Mouse (Mus musculus) myocyte (in vitro differentiated cells): ENCODE measurements around the gene Cald1. TPM values are rescaled to one million over a fixed set of nuclear protein-coding genes. Genes with fewer than 3 reads are reported as not detected.
A peak's percentile ranks its signal among the peaks of the same experiment; 100 is the strongest.

Experiments used
- H3K27me3 ChIP-seq: one replicate; pipeline ENCODE4 v1.6.1; 2011; ENCODE audit not compliant: control insufficient read depth, insufficient read depth, insufficient read length
- H3K36me3 ChIP-seq: one replicate; pipeline ENCODE4 v1.6.1; 2011; ENCODE audit not compliant: control insufficient read depth, insufficient read depth
- H3K4me2 ChIP-seq: one replicate; pipeline ENCODE4 v1.6.1; 2011; ENCODE audit warnings: low read depth, control low read depth
- H3K4me3 ChIP-seq: one replicate; pipeline ENCODE4 v1.5.1; 2011; ENCODE audit warnings: mild to moderate bottlenecking, control low read depth, moderate library complexity
- H3K79me2 ChIP-seq: one replicate; pipeline ENCODE4 v1.6.1; 2011; ENCODE audit not compliant: control insufficient read depth, insufficient read depth
- H3ac ChIP-seq: one replicate; pipeline ENCODE4 v1.6.1; 2011; ENCODE audit not compliant: control insufficient read depth, insufficient read length
- CEBPB ChIP-seq: IDR thresholded peaks from 2 replicates; pipeline ENCODE4 v1.6.1; 2011; ENCODE audit warnings: mild to moderate bottlenecking, moderate library complexity; ENCODE audit not compliant: poor library complexity, insufficient read depth, severe bottlenecking
- E2F4 ChIP-seq: IDR thresholded peaks from one replicate; pipeline ENCODE4 v1.6.1; 2011; ENCODE audit warnings: mild to moderate bottlenecking, control low read depth, moderate library complexity; ENCODE audit not compliant: insufficient read depth
- MAX ChIP-seq: IDR thresholded peaks from one replicate; pipeline ENCODE4 v1.6.1; 2011; ENCODE audit warnings: low read depth, mild to moderate bottlenecking, control low read depth
- MYOD1 ChIP-seq, 3 experiments: IDR thresholded peaks; one replicate each; pipeline ENCODE4 v1.6.1; 2011; ENCODE audit warnings: control low read depth in 2 of 3, low read depth in 2 of 3, mild to moderate bottlenecking in 2 of 3, moderate library complexity in 1 of 3; ENCODE audit not compliant: insufficient read length in 2 of 3, control insufficient read depth in 1 of 3
- MYOG ChIP-seq, 3 experiments: IDR thresholded peaks; one replicate each; pipeline ENCODE4 v1.6.1; 2011; ENCODE audit warnings: control low read depth in 2 of 3, low read depth in 2 of 3, mild to moderate bottlenecking in 2 of 3; ENCODE audit not compliant: insufficient read length in 2 of 3, control insufficient read depth in 1 of 3, insufficient read depth in 1 of 3
- POLR2A ChIP-seq: IDR thresholded peaks from one replicate; pipeline ENCODE4 v1.6.1; 2011; ENCODE audit warnings: low read depth, mild to moderate bottlenecking, control low read depth, moderate library complexity; ENCODE audit not compliant: insufficient read length
- POLR2AphosphoS2 ChIP-seq: IDR thresholded peaks from one replicate; pipeline ENCODE4 v1.6.1; 2011; ENCODE audit warnings: low read depth, control low read depth; ENCODE audit not compliant: insufficient read length
- REST ChIP-seq: IDR thresholded peaks from one replicate; pipeline ENCODE4 v1.6.1; 2011; ENCODE audit warnings: mild to moderate bottlenecking, control low read depth, moderate library complexity; ENCODE audit not compliant: insufficient read depth, insufficient read length
- SRF ChIP-seq: IDR thresholded peaks from one replicate; pipeline ENCODE4 v1.6.1; 2011; ENCODE audit warnings: low read depth; ENCODE audit not compliant: control insufficient read depth, insufficient read length
- TCF12 ChIP-seq: IDR thresholded peaks from one replicate; pipeline ENCODE4 v1.6.1; 2011; ENCODE audit warnings: mild to moderate bottlenecking, control low read depth; ENCODE audit not compliant: poor library complexity, insufficient read depth, severe bottlenecking
- TCF3 ChIP-seq: IDR thresholded peaks from one replicate; pipeline ENCODE4 v1.6.1; 2011; ENCODE audit warnings: low read depth, control low read depth; ENCODE audit not compliant: insufficient read length
- USF1 ChIP-seq: IDR thresholded peaks from one replicate; pipeline ENCODE4 v1.6.1; 2011; ENCODE audit warnings: low read depth, mild to moderate bottlenecking, control low read depth, moderate library complexity
- polyA plus RNA-seq: library from polyadenylated mRNA; unstranded; fragments of >200 nt; fragmentation: generic; extraction: Trizol; gene quantifications from one replicate; pipeline ENCODE4 v1.2.1, GENCODE M21; 2012; ENCODE audit warnings: missing spikeins

The Cald1 gene
- polyA plus RNA-seq, 1 experiment, result 88.1 TPM

DNA sequence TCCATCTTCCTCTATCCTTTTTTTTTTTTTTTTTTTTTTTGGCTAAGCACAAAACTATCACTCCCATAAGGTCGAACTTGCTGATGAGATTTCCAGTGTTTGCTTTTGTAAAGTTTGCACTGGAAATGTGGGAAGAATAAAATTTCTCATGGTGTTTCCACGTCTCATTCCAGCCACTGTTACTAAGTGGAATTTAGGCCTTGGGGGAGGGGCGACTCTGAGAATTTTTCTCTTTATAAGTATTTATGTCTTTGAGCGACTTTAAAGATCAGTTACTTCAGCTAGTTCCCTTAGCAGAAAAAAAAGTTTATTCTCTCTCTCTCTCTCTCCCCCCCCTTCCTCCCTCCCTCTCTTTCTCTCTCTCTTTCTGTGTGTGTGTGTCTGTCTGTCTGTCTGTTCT, 8.1 kb downstream of the Cald1 start:
- no peak for TF ChIP-seq E2F4

GRCm38 (mm10) chr6:34608603-34609002, 10.3 kb downstream of the Cald1 start:
- H3K4me3 ChIP-seq, result no peak overlapping the region
- peaks cover 91% of the 10 kb centered on the region for H3K79me2 ChIP-seq
- TF ChIP-seq SRF, result peak; percentile 98
- TF ChIP-seq TCF12, result no peak
- H3K27me3 ChIP-seq, result no peaks in the 10 kb centered on the region
- no peak overlapping the region for H3ac ChIP-seq
- H3K36me3 ChIP-seq, result no peaks in the 10 kb centered on the region
- H3K4me2 ChIP-seq, result peak overlapping the region; percentile 98

More for the DNA sequence above, 8.1 kb downstream of the Cald1 start:
- peaks cover 91% of the 10 kb centered on the region for H3K79me2 ChIP-seq
- H3K4me3 ChIP-seq, result no peak overlapping the region
- H3ac ChIP-seq, result no peak overlapping the region
- no peaks in the 10 kb centered on the region for H3K36me3 ChIP-seq
- H3K4me2 ChIP-seq, result no peak overlapping the region
- no peaks in the 10 kb centered on the region for H3K27me3 ChIP-seq

DNA sequence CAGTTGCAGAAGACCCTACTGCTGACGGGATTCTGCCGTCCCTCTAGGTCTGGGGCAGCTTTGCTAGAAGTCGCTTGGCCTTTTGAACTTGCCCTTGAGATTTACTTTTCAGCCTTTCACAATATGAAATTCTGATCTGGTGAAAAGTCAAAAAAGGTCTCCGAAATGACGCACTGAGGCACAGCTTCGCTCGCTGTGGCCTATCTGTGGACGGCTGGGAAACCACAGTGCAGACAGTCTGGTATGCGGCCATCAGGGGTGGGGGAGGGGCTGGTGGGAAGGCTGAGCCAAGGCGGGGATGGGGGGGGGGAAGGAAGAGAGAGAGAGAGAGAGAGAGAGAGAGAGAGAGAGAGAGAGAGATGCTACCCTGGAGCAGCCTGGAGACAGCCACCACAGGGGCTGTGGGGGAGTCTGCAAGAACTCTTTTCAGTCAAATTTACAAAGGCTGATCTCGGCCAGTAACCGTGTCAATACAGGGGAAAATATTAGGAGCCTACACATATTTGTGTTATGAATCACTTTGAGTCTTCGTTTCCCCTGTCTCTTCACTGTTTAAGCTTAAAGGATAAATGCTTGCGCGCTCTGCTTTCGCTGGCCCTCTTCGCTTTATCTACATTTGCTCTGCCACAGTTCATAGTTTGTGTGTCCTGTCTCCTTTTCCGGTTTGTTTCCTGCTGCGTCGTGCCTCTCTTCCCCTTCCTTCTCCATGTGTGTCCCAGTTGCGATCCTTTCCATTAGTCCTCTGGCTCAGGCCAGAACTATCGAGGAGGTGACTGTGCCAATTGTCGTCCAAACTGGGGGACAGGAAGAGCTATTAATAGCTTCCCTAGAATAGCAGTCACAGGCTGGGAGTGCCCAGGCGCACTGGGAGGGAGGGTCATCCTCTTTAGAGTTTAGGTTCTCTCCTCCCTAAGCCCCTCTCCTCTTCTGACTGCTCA, 11.9 kb downstream of the Cald1 start:
- Histone ChIP-seq H3K4me3 (peak overlapping the region; percentile 17), H3K27me3 (no peaks in the 10 kb centered on the region)
- no peak for TF ChIP-seq REST
- peak in 2 of 3 experiments; percentile 17 to 72 for TF ChIP-seq MYOG (IDR thresholded peaks at IDR 0.05; ENCODE audit: control insufficient read depth in 1 of 3, insufficient read depth in 1 of 3, insufficient read length in 2 of 3, low read depth in 2 of 3)
- TF ChIP-seq TCF12, result no peak
- TF ChIP-seq MYOD1 (IDR thresholded peaks at IDR 0.05; ENCODE audit: control insufficient read depth in 1 of 3, insufficient read length in 2 of 3, low read depth in 2 of 3), result peak in 1 of 3 experiments; percentile 65
- TF ChIP-seq TCF3, result no peak
- TF ChIP-seq USF1, result no peak
- TF ChIP-seq POLR2AphosphoS2, result no peak
- TF ChIP-seq POLR2A, result peak; percentile 35
- TF ChIP-seq CEBPB, result peak; percentile 70

GRCm38 (mm10) chr6:34613122-34613521, 14.8 kb downstream of the Cald1 start:
- peaks cover 92% of the 10 kb centered on the region for H3K79me2 ChIP-seq
- peak in 1 of 3 experiments; percentile 56 for TF ChIP-seq MYOG (IDR thresholded peaks at IDR 0.05; ENCODE audit: control insufficient read depth in 1 of 3, insufficient read depth in 1 of 3, insufficient read length in 2 of 3, low read depth in 2 of 3)
- TF ChIP-seq POLR2A, result no peak
- TF ChIP-seq MYOD1 (IDR thresholded peaks at IDR 0.05; ENCODE audit: control insufficient read depth in 1 of 3, insufficient read length in 2 of 3, low read depth in 2 of 3), result peak in 2 of 3 experiments; percentile 60 to 72
- no peak overlapping the region for H3K4me3 ChIP-seq
- H3ac ChIP-seq, result no peak overlapping the region
- H3K27me3 ChIP-seq, result no peaks in the 10 kb centered on the region
- no peaks in the 10 kb centered on the region for H3K36me3 ChIP-seq
- H3K4me2 ChIP-seq, result peak overlapping the region; percentile 7

More for the DNA sequence above, 11.9 kb downstream of the Cald1 start:
- peaks cover 91% of the 10 kb centered on the region for H3K79me2 ChIP-seq
- H3K36me3 ChIP-seq, result no peaks in the 10 kb centered on the region
- H3ac ChIP-seq, result no peak overlapping the region
- peak overlapping the region; percentile 98 for H3K4me2 ChIP-seq

DNA sequence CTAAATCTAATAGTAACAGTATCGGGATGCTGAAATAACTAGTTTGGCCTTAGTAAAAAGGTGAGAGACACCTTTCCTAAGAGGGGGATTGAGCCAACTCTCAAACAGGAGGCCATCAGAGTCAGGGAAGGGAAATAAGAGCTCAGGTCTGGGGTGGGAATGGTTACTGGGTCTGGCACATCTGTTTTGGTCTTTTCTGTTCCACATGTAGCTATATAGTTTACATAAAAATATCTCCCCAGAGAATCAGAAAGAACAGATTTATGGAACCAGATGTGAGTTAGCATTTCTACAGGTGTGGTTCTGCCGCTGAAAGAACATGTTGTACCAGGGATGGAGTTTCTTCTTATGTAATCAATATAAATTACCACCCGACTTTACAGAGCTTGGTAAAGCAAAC, 17.1 kb downstream of the Cald1 start:
- no peak overlapping the region for H3K4me3 ChIP-seq
- no peaks in the 10 kb centered on the region for H3K27me3 ChIP-seq
- H3K36me3 ChIP-seq, result no peaks in the 10 kb centered on the region
- no peak overlapping the region for H3K4me2 ChIP-seq
- peaks cover 98% of the 10 kb centered on the region for H3K79me2 ChIP-seq
- H3ac ChIP-seq, result no peak overlapping the region
- TF ChIP-seq MYOD1 (IDR thresholded peaks at IDR 0.05; ENCODE audit: control insufficient read depth in 1 of 3, insufficient read length in 2 of 3, low read depth in 2 of 3) (no peak), MYOG (IDR thresholded peaks at IDR 0.05; ENCODE audit: control insufficient read depth in 1 of 3, insufficient read depth in 1 of 3, insufficient read length in 2 of 3, low read depth in 2 of 3) (no peak), POLR2AphosphoS2 (no peak), REST (no peak), SRF (no peak), E2F4 (no peak), USF1 (no peak), POLR2A (no peak), MAX (no peak), CEBPB (no peak), TCF3 (no peak)
